Mouse (Mus musculus) liver, postnatal 0 days (tissue): ENCODE data around the gene St6galnac3.

ENCODE experiments used
- CTCF ChIP-seq: sonication (generic); IDR thresholded peaks from 2 replicates; pipeline ENCODE4 v1.5.1; 2016; ENCODE audit warnings: antibody characterized with exemption, low read depth
- EP300 ChIP-seq: IDR thresholded peaks from 2 replicates; pipeline ENCODE4 v1.6.1; 2016; ENCODE audit warnings: antibody characterized with exemption, low read depth, mild to moderate bottlenecking

DNA sequence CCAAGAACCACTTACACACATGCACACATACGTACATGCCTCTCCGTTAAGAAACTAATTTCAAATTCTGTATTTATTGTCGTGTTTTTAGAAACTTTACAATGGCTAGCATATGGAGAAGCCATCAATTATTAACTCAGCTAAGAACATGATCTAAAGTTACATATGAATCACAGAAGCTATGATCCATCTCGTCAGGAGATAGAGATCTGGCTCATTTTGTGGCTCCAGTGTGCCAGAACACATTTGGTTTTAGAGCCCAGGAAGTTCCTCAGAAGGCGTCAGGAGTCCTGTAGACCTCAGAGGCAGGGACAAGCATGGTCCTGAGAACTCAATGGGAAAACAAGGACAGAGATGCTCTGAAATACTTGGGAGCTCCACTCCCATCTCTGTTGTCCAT is 98.7 kb downstream of the St6galnac3 start:
- no peak for TF ChIP-seq EP300
- TF ChIP-seq CTCF, result no peak
